Mouse (Mus musculus) heart, postnatal 25 days (tissue): ENCODE measurements around the gene Ppp3ca. TPM values are rescaled to one million over a fixed set of nuclear protein-coding genes. Genes with fewer than 3 reads are reported as not detected.

Experiments
- DNase-seq: peaks from one replicate; pipeline ENCODE4 v3.0.0; 2022; ENCODE audit warnings: low spot score
- intact Hi-C: fragments of 180-260 bp; cut with DNase I; formaldehyde crosslinking; loops from one replicate; pipeline ENCODE4 v1.15.1; 2025
- total RNA-seq, 2 experiments: library from RNA; stranded (reverse); gene quantifications; 2 replicates each; pipeline ENCODE4 v1.2.3; 2021

Ppp3ca gene
- total RNA-seq, 2 experiments from 2014 or later = 40.3 to 43.2 TPM

DNA sequence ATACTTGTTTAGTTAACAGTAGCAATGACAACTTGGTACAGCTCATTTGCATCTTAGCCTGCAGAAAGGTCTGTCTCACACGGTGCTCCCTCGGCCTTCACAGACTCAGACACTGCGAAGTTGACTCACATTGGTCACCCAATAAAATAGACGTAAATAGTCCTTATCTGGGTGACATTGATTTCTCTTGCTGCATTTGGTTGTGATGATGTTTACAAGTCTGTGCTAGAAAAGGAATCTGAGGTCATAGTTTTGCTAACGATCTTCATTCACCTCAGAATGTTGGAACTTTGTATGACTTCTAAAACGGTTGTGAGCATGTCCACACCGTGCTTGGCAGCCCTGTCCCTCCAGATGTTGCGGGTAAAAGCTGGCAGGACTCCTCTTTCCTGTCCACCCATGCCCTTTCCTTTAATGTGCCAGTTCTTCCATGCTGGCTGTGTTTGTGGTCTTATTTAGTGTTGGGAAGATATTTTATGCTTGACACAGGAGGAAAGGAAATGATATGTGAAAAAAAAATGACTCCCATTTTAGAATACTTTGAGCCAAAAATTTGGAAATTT lies 202.7 kb downstream of the Ppp3ca start:
- no peak for DNase-seq
- intact Hi-C loops = no loop called here

DNA sequence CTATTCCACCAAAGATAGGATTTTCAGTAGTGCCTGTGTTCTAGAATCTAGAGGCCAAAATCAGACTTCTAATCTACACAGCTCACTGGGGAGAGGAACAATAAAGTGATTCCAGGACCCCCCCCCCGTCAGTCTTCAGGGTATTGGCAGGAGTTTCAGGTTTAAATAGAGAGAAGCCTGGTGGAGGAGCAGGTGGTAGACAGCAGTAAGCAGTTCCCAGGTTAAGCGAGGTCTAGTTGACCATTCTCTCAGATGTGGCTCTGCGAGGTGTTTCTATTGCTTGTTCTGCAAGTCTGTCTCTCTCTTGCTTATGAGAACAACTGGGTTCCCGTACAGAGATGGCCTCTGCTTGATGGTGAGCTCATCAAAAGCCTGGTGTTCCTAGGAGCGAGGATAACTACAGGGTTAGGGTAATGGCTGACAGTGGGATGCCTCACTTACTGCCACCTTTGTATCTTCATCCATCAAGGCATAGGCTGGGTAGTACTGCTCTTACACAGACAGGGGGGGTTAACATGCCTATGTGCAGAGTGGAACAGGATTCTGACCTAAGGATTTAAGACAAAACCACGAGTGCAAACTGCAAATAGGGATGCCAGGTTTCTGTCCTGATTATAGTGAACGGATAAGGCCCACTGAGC lies 204.0 kb downstream of the Ppp3ca start:
- intact Hi-C loops = no loop called here
- no peak for DNase-seq

DNA sequence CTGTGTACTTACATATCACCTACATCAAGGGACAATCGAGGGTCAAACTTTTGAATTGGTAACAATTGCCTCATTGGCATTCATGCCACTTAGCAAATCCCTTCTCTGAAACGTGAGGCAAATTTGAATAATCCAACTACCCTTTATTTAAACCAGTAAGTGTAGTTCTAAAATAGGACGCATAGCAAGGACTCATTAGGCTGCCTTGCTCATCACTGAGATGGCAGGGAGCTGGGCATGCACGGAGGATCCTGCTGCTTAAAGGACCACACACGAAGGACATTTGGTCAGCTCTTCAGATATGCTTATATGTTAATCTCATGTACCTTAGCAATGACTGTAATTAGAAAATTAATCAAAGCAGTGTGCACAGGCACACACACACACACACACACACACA lies 204.6 kb downstream of the Ppp3ca start:
- no peak for DNase-seq
- intact Hi-C loops = no loop called here

DNA sequence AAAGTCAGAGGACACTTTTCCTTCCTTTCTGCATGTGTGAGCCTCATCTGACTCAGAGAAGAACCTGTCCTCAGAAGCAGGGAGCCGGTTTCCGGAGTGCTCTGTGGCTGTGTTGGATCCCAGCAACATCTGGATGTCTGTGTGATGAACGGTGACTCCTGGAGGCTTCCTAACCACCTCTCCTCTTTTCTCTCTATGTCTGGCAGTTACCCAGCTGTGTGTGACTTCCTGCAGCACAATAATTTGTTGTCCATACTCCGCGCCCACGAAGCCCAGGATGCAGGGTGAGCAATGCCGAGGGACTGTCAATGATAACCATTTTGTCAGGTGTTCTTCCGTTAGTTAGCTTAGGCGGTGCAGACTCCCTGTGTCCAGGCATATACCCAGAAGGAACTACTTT lies 217.8 kb downstream of the Ppp3ca start:
- intact Hi-C loops = no loop called here
- DNase-seq = no peak

DNA sequence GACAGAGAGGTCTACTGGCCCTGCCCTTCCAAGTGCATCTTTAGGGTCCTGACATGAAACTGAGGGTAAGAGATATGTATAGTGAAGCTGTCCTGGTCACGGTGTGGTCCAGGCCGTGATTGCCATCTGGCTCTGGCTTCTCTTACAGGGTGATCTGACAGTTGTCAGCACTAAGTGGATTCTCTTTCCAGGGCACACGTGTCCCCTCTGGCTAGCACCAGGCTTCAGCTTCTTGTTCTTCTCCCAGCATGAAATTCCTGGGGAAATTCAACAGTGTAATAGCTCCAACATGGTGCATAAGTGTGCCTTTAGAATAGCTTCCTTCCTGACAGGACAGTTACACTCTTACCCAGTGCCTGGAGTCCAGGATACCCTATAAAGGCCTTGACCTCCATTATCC lies 222.2 kb downstream of the Ppp3ca start:
- intact Hi-C loops = no loop called here

DNA sequence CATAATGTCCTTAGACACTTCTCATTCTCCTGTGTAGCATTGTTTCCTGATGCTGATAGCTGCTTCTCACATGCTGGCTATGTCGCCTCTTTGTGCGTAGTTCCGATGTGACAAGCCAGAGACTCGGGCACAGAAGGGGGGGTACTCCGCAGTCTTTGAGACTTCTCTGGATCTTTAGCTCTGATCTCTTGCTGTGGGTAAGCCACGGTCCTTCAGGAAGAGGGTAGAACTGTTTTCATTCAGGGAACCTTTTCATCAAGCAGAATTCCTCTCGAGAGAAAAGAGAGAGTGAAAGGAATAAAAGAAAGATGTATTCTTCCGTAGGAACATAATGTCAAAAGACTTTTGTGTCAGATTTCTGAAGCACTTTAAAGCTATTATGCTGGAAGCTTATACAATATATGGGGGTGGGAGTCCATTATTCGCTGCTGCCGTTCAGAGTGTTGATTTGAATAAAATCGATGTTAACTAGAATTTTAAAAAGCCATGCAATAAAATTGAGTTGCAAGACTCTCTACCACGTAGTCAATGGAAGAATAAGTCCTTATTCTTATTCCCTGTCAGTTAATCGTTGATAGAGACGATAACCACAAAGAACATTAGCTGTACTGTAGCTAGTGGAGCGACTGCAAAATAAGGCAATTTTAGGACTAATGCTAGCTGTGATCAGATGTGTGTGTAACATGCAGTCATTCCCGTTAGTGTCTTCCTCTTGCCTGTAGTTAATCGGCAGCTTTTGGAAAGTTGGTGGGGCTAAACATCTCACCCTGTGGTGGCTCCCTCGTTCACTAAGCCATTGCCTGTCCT lies 223.9 kb downstream of the Ppp3ca start:
- no peak for DNase-seq
- intact Hi-C loops = no loop called here

More for the DNA sequence above, 222.2 kb downstream of the Ppp3ca start:
- no peak for DNase-seq

DNA sequence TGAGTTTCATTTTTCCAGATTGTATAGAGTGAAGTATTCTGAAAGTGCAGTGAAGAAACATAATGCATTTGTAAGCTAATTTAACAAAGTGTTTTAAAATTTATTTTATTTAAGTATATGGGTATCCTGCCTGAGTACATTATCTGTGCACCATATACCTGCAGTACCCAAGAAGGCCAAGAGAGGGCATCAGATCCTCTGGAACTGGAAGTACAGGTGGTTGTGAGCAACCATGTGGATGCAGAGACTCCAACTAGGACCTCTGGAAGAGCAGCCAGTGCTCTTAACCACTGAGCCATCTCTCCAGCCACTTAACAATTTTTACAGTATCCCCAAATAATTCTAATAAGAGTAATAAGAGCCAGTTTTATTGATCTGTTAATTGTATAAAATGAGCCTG lies 225.6 kb downstream of the Ppp3ca start:
- no peak for DNase-seq
- intact Hi-C loops = no loop called here

DNA sequence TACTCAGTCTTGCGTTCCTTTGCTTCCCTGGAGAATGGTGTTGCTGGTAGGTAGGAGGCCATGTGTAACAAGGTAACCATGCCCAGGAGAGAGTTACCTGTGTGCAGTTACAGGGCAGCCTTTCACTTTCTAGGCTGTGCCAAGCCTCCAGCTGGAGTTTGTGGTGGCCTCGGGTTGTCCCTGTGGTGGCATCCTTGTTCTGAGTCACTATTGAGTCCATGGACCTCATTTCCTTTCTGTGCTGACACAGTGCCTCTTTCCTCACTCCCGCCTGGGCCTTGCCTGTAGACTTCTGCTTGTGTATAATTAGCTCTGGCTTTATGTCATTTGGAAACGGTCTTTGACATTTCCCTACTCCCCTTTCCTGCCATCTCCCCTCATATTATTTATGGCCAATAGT lies 226.4 kb downstream of the Ppp3ca start:
- no peak for DNase-seq
- intact Hi-C loops = no loop called here

DNA sequence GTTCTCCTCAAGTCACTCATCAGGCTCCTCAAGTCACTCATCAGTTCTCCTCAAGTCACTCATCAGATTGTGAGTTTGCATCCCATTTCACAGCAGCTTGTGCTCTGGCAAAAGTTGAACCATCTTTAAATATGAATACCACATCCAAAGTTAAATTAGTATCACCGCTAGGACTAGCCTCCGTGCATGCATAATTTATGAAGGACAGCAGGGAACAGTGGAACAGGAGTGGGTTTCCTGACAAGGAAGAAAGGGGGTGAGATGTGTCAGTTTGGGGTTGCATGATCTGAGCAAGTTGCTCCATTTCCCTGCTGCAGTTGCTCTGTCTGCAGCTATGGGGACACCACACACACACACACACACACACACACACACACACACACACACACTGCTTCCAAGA lies 229.8 kb downstream of the Ppp3ca start:
- no peak for DNase-seq
- intact Hi-C loops = loop anchor here (10.0 kb wide), 2 partner anchors 225 to 1015 kb away; partner anchors contain the start of gene Ppp3ca

DNA sequence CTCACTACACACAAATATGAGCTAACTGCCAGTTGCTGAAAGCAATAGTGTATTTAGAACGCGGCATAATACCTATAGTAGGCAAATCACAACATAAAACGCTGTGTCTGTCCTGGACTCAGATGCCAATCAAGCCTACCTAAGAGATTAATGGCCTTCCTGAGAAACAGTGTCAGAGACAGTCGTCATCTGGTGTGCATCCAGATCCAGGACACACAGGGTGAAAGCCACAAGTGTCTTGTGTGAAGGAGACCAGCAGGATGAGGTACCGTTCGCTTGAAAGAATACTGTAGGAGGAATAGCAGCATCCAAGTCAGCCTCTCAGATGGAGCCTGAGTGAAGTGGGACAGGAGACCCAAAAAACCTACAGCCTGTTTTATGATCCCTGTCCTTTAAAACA lies 231.1 kb downstream of the Ppp3ca start:
- intact Hi-C loops = loop anchor here (10.0 kb wide), 2 partner anchors 226 to 1016 kb away; partner anchors contain the start of gene Ppp3ca
- DNase-seq = no peak

DNA sequence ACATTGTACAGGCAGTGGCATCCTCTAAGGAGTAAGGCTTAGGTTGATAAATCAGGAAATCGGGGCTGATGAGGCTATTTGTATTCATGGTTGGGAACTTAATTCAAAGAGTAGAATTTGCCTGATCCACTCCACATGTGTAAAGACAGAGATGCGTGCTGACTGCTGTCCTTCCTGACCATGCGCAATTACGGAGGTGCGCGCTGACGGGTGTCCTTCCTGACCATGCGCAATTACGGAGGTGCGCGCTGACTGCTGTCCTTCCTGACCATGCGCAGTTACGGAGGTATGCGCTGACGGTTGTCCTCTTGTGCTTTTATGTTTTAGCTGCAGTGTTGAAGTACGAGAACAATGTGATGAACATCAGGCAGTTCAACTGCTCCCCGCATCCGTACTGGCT lies 232.9 kb downstream of the Ppp3ca start:
- intact Hi-C loops = loop anchor here (10.0 kb wide), 2 partner anchors 228 to 1018 kb away; partner anchors contain the start of gene Ppp3ca
- no peak for DNase-seq

DNA sequence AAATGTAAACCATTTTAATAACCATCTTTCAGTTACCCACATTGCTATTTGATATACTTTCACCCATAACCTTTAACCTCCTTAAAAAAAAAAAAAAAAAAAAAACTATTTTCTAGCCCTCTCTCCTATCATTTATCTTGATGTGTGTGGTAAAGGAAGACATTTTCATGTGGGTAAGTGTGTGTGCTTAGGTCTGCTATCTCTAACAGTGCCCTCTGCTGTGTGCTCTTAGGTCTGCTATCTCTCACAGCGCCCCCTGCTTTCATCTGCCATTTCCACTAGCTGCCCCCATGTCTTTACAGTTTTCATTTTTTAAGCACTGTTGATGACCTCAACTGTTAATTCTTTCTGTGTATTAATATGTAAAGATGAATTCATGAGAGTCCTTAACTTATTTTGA lies 235.7 kb downstream of the Ppp3ca start:
- intact Hi-C loops = loop anchor here (10.0 kb wide), 2 partner anchors 231 to 1021 kb away; partner anchors contain the start of gene Ppp3ca
- DNase-seq = no peak

DNA sequence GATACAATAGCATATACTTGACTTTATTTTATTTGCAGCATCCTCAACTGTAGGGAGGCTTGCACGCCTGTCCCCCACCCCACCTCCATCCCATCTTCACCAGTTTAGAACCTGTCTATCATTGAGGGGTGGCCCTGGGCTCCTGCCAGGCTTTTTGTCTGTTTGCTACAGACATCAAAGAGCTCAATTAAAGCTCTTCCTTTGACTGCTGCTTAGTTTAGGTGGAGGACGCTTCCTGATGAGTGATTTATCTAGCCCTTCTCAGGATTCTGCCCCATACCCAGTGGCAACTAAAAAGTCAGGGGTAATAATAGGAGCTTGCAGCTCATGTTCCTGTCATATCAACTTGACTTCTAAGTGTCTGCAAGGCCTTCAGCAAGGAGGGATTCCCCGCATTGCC lies 239.6 kb downstream of the Ppp3ca start:
- no peak for DNase-seq
- intact Hi-C loops = loop anchor here (10.0 kb wide), 2 partner anchors 235 to 1025 kb away; partner anchors contain the start of gene Ppp3ca

DNA sequence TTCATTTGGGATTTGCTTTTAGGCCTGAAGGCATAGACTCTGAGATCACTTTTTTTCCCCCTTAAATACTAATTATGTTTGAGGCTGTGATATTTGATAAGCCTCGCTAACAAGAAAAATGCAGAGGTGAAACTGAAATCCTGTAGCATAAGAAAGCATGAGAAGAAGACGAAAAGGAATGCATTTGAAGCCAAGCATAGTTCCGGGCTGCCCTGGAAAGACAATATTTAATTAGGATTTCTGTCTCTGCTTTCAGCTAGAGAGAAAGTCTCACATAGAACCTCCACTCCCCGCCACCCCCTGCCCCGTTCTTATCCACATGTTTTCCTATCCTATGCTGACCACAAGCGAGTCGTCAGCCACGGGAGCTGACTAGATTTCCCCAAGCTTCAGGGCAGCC lies 241.4 kb downstream of the Ppp3ca start:
- DNase-seq = no peak
- intact Hi-C loops = no loop called here

DNA sequence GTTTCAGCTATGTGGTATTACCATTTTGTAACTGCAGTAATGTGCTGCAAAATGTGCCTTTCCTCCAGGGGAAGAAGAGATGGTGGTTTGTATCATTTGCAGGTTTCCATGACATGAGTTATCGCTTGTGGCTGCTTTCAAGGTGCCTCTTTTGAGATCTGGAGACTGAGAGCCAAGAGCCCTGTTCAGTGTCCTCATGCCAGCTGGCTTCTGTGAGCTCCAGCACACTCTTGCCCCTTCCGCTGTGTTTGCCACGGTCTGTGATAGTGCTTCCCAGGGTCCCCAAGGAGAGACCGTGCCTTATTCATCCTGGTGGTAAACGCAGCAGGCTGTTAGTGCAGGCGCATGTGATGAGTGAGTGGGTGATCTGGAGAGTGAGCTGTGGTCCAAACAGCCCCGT lies 247.2 kb downstream of the Ppp3ca start:
- no peak for DNase-seq
- intact Hi-C loops = no loop called here

DNA sequence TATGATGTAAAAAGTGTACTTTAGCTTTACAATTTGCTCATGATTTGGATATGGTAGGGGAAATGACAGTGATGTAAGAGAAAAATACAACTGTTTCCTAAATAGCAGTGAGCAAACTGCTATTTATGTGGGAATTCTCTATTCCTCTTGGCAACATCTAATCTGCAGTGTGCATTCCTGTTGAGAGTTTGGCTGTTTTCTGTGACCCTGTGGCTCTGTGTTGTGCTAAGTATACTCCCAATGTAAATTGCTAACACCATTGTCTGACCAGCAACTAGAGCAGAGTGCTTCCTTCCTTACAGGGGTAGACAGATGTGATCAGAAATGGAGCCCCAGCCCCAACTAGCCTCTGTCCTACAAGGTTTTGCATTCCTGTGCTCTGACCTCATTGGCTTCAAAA lies 263.1 kb downstream of the Ppp3ca start:
- DNase-seq = no peak
- intact Hi-C loops = no loop called here

DNA sequence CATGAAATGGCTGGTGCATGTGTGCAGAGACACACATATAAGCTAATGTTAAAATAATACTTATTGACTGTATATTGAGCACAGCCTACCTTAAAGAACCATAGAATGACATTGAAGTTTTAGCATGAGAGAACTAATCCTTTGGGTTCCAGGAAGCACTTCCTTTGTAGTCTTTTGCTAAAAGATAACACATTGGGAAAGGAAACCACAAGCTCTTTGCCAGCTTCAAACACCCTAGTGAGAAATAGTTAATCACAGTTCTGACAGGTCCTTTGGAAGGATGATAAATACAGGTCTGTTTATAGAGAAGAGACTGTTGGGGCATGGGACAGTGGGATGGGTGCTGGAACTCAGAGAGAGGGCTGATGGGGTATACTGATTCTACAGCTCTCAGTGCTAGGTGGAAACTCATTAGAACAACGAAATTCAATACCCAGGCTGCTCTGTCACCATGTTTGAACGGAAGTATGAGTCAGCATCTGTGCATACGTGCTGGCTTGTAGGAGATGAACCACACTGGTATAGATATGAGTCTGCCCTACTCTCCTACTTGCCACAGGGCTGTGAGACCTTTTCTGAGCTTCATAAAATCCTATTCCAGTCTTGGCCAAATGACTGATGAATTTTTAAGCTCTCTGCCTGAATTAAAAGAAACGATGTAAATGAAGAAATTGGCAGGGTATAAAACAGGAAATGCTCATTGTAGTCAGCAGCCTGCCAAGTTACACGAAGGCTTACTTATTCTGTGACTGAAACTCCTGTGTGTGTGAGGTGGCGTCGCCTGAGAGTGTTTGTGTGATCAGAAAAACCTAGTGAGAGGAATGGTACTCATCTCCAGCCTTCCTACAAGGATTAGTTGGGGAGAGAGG lies 271.0 kb downstream of the Ppp3ca start:
- DNase-seq = no peak
- intact Hi-C loops = no loop called here

DNA sequence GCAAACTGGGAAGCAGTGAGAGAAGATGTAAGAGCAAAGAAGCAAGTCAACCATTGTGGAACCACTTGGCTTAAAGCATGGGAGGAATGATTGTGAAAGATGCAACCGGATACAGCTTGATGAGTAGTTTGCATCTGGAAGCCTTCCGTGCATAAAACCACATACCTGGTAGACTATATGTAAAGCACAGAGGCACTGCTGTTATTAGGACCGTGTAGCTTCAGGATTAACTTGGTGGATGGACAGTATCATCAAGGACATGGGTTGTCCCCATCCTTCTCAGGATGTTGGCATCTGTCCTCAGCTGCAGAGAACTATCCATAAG lies 271.6 kb downstream of the Ppp3ca start:
- intact Hi-C loops = no loop called here
- no peak for DNase-seq

DNA sequence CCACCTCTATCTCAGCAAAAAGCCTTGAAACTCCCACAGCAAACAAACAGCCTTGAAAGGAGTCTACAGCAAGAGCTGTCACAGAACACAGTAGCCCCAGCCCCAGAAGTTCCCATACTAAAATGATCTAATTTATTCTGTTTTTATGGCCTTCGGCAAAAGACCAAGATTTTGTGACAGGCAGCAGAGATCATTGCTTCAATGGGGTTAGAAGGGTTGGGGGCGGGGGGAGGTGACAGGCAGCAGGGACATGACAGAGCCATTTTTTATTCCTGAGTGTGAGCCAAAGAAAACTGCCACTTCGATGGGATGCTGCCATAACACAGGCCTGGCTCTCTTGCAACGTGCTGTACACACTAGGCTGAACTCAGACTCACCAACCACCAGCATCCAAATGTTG lies 275.6 kb downstream of the Ppp3ca start:
- intact Hi-C loops = no loop called here
- DNase-seq = no peak

DNA sequence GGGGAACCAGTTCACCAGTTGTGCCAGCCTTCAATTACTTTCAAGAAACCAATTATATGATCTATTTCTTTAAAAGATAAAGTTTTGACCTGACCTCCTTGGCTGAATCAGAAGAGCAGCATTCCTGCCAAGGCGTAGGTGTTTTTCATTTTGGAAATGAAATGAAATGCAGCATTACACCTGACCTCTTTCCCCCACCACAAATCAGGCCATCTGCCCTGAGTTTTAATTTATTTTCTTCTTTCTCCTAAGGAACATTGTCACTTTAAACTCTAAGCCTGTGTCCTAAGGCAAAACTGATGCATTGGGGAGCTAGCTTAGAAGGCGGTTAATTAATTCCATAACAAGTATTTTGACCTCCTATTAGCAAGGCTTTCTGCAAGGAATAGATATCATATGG lies 276.7 kb downstream of the Ppp3ca start:
- intact Hi-C loops = no loop called here
- DNase-seq = no peak
